Mouse (Mus musculus): ENCODE data around the gene Rgs8.

The Rgs8 gene

GRCm38 (mm10) chr1:153652938-153653623 is at the start of gene Rgs8:
TSS of gene Rgs8 (plus strand) at chr1:153653025.
- in situ Hi-C loops (cut with MboI; ENCODE audit: low pct_unique_long_range_greater_than_20kb in 1 of 2, low sequenced_read_pairs in 2 of 2, unreplicated experiment in 1 of 2): no loop called here

- in situ Hi-C loops (cut with MboI; ENCODE audit: low pct_unique_long_range_greater_than_20kb in 1 of 2, low sequenced_read_pairs in 2 of 2, unreplicated experiment in 1 of 2): no loop called here
These were observed 35.4 kb upstream of the Rgs8 start for GRCm38 (mm10) chr1:153617340-153617830.

- in situ Hi-C loops (cut with MboI; ENCODE audit: low pct_unique_long_range_greater_than_20kb in 1 of 2, low sequenced_read_pairs in 2 of 2, unreplicated experiment in 1 of 2): no loop called here
These were observed 29.8 kb upstream of the Rgs8 start for GRCm38 (mm10) chr1:153623036-153623435.

GRCm38 (mm10) chr1:153632686-153633085 is 20.1 kb upstream of the Rgs8 start:
- in situ Hi-C loops (cut with MboI; ENCODE audit: low pct_unique_long_range_greater_than_20kb in 1 of 2, low sequenced_read_pairs in 2 of 2, unreplicated experiment in 1 of 2): no loop called here

- in situ Hi-C loops (cut with MboI; ENCODE audit: low pct_unique_long_range_greater_than_20kb in 1 of 2, low sequenced_read_pairs in 2 of 2, unreplicated experiment in 1 of 2): no loop called here
These were observed 17.8 kb upstream of the Rgs8 start for GRCm38 (mm10) chr1:153635056-153635455.

GRCm38 (mm10) chr1:153635521-153635920 is 17.3 kb upstream of the Rgs8 start:
- in situ Hi-C loops (cut with MboI; ENCODE audit: low pct_unique_long_range_greater_than_20kb in 1 of 2, low sequenced_read_pairs in 2 of 2, unreplicated experiment in 1 of 2): no loop called here

GRCm38 (mm10) chr1:153636821-153637220 is 16.0 kb upstream of the Rgs8 start:
- in situ Hi-C loops (cut with MboI; ENCODE audit: low pct_unique_long_range_greater_than_20kb in 1 of 2, low sequenced_read_pairs in 2 of 2, unreplicated experiment in 1 of 2): no loop called here

- in situ Hi-C loops (cut with MboI; ENCODE audit: low pct_unique_long_range_greater_than_20kb in 1 of 2, low sequenced_read_pairs in 2 of 2, unreplicated experiment in 1 of 2): no loop called here
These were observed 11.3 kb upstream of the Rgs8 start for GRCm38 (mm10) chr1:153641492-153641939.

GRCm38 (mm10) chr1:153641940-153642501 is 10.8 kb upstream of the Rgs8 start:
- in situ Hi-C loops (cut with MboI; ENCODE audit: low pct_unique_long_range_greater_than_20kb in 1 of 2, low sequenced_read_pairs in 2 of 2, unreplicated experiment in 1 of 2): no loop called here

GRCm38 (mm10) chr1:153653674-153654073 is 849 bp downstream of the Rgs8 start:
- in situ Hi-C loops (cut with MboI; ENCODE audit: low pct_unique_long_range_greater_than_20kb in 1 of 2, low sequenced_read_pairs in 2 of 2, unreplicated experiment in 1 of 2): no loop called here

- in situ Hi-C loops (cut with MboI; ENCODE audit: low pct_unique_long_range_greater_than_20kb in 1 of 2, low sequenced_read_pairs in 2 of 2, unreplicated experiment in 1 of 2): no loop called here
These were observed 6.8 kb downstream of the Rgs8 start for GRCm38 (mm10) chr1:153659666-153660065.

- in situ Hi-C loops (cut with MboI; ENCODE audit: low pct_unique_long_range_greater_than_20kb in 1 of 2, low sequenced_read_pairs in 2 of 2, unreplicated experiment in 1 of 2): no loop called here
These were observed 8.3 kb downstream of the Rgs8 start for GRCm38 (mm10) chr1:153660982-153661688.

- in situ Hi-C loops (cut with MboI; ENCODE audit: low pct_unique_long_range_greater_than_20kb in 1 of 2, low sequenced_read_pairs in 2 of 2, unreplicated experiment in 1 of 2): no loop called here
These were observed 8.8 kb downstream of the Rgs8 start for GRCm38 (mm10) chr1:153661689-153662002.

GRCm38 (mm10) chr1:153662362-153662761 is 9.5 kb downstream of the Rgs8 start:
- in situ Hi-C loops (cut with MboI; ENCODE audit: low pct_unique_long_range_greater_than_20kb in 1 of 2, low sequenced_read_pairs in 2 of 2, unreplicated experiment in 1 of 2): no loop called here

- in situ Hi-C loops (cut with MboI; ENCODE audit: low pct_unique_long_range_greater_than_20kb in 1 of 2, low sequenced_read_pairs in 2 of 2, unreplicated experiment in 1 of 2): no loop called here
These were observed 12.4 kb downstream of the Rgs8 start for GRCm38 (mm10) chr1:153665066-153665715.

GRCm38 (mm10) chr1:153666236-153666635 is 13.4 kb downstream of the Rgs8 start:
- in situ Hi-C loops (cut with MboI; ENCODE audit: low pct_unique_long_range_greater_than_20kb in 1 of 2, low sequenced_read_pairs in 2 of 2, unreplicated experiment in 1 of 2): no loop called here

GRCm38 (mm10) chr1:153667244-153667727 is 14.5 kb downstream of the Rgs8 start:
- in situ Hi-C loops (cut with MboI; ENCODE audit: low pct_unique_long_range_greater_than_20kb in 1 of 2, low sequenced_read_pairs in 2 of 2, unreplicated experiment in 1 of 2): no loop called here

GRCm38 (mm10) chr1:153667781-153668180 is 15.0 kb downstream of the Rgs8 start:
- in situ Hi-C loops (cut with MboI; ENCODE audit: low pct_unique_long_range_greater_than_20kb in 1 of 2, low sequenced_read_pairs in 2 of 2, unreplicated experiment in 1 of 2): no loop called here

GRCm38 (mm10) chr1:153669086-153669485 is 16.3 kb downstream of the Rgs8 start:
- in situ Hi-C loops (cut with MboI; ENCODE audit: low pct_unique_long_range_greater_than_20kb in 1 of 2, low sequenced_read_pairs in 2 of 2, unreplicated experiment in 1 of 2): no loop called here
